Mouse (Mus musculus): ENCODE data around the gene Actr8. TPM values are rescaled to one million over a fixed set of nuclear protein-coding genes. Genes with fewer than 3 reads are reported as not detected.

Gene Actr8
- total and polyA plus RNA-seq, 3 experiments = 10.6 to 57.0 (median 55.7) TPM

DNA sequence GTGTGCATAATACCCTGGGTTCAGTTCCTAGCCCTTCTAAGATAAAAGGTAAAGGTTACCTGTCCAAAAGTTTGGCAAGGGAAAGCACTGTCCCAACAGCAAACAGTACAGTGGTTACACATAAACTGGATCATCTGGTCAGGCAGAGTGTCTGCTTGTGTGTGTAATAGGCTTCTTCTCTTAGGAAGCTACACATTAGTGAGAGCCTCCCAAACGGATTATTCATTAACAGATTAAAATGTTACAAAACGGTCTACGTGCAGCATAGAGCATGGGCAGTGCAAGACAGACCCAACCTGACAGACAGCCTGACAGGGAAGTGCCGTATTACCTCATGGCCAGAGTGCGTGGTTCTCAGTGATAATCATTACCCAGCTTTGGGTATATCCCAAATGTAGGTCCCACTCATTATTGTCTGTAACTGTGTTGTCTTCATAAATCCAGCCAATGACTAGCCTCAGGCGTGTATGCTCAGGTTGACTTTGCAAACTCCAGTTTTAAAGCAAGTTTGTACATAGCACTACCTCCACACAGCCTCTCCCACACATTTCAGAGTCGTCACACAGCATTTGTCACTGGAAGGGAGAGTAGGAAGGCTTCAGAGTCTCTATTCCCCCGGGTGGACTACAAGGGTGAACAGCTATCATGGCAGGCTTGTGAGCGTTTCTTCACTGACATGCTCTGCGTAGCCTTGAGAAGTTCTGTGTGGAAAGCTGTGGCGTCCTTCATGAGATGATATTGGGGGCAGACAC is 18.0 kb downstream of the Actr8 start:
- DNase-seq = no peak

DNA sequence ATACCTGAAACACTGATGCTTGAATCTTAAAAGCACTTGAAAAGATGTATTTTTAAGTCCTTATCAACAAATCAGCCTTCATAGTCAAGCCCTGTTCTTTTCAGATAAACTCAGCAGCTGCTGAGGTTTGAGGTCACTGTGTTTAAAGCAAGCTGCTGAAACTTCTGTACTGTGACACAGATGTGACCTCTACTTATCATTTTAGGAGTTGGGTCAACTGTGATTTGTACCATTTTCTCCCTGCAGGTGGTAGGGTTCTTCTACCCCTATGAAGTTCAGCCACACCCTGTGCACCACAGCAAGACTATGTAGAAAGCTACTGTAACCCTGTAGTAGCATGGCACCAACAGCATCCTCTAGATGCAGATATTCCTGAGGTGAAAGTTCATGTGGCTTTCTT is 19.2 kb downstream of the Actr8 start:
- DNase-seq = no peak

DNA sequence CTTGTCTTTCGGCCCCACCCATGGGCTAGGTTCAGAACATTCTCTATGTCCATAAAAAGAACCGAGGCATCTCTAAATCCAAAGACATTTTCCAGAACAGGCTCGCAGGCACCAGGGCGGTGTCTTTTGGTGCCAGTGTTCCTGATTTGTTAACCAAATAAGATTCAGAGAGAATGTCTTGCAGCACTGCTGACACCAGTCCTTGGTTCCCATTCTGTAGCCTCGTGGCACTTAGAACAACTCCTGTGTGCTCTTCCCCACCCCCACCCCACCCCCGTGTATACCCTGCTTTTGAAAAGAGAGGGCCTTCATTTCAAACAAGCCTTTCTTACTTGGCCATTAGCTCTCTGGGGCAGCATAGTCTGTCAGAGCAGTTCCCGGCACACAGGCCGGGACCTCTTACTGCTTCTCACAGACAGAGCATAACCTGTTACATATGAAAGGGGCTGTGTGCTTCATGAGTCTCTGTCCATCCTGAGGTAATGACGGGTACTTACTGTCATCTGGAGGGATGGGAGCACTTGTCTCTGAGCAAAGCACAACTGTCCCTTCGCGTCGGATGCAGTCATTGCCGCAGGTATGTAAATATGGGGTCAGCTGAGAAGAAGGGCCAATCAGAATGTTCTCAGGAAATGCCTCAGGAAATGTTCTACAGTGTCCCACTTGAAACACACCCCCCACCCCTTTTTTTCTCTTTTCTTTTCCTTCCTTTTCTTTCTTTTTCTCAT is 20.8 kb downstream of the Actr8 start:
- no peak for DNase-seq

DNA sequence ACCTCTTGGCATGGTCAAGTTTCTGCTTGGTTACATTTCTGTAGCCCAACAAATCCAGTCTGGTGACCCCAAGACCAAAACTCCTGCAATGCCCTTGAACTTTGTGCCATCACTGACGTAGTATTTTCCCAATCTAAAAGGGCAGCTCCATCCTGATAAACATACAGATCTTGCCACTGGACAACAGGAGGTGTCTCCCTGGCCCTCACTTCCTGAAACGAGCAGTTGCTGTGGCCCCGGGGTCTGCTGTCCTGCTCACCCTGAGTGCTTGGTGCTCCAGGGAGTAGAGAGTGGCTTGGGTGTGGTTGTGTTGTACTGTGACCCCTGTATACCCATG is 21.3 kb downstream of the Actr8 start:
- no peak for DNase-seq

- peak; percentile 85 for DNase-seq
These were observed 30.8 kb downstream of the Actr8 start, which contains the start of the genes Il17rb and Chdh for GRCm38 (mm10) chr14:30008733-30009575. Gene Il17rb (minus strand): TSS chr14:30008896. Gene Chdh (plus strand): TSS chr14:30009023.

- peak; percentile 50 for DNase-seq
These were observed 31.9 kb downstream of the Actr8 start for GRCm38 (mm10) chr14:30009864-30010560.

GRCm38 (mm10) chr14:30011886-30012560 is 33.9 kb downstream of the Actr8 start:
- peak; percentile 51 for DNase-seq

GRCm38 (mm10) chr14:30014487-30014886 is 36.4 kb downstream of the Actr8 start:
- DNase-seq = no peak

- no peak for DNase-seq
These were observed 36.9 kb downstream of the Actr8 start for GRCm38 (mm10) chr14:30015008-30015407.

DNA sequence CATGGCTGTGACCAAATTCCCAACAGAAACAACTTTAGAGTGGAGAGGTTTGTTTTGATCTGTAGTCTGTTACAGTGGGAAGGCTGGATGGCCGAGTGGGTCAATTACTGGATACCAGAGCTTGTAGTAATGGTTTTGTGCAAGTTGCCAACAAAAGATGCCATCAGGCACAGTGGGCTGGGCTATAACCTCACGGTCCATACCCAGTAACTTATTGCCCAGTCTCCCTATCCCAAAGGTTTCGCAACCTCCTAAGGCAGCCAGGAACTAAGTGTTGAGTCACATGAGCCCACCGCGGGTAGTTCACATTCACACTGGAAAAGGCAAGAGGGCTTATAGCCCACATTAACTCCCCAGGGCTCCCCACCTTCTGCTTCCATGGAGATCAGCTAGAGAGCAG is 38.5 kb downstream of the Actr8 start:
- DNase-seq = no peak

GRCm38 (mm10) chr14:30017794-30018462 is 39.8 kb downstream of the Actr8 start:
- no peak for DNase-seq

DNA sequence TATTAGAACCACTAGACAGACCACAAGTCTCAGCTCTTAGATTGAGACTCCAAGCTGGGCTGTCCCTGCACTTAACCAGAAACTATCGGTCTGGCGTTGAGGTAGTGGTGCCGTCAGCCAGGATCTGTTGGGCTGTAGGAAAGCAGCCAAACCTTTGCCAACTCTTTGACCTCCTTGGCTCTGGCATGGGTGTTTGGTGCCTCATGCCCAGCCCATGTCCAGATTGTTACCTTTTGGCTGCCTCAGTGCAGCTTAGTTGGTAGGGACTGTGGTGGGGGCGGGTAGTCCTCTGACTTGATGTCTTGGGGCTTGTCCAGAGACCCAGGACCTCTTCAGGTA is 40.3 kb downstream of the Actr8 start:
- DNase-seq = peak; percentile 35

GRCm38 (mm10) chr14:30018846-30019245 is 40.7 kb downstream of the Actr8 start:
- DNase-seq = no peak

DNA sequence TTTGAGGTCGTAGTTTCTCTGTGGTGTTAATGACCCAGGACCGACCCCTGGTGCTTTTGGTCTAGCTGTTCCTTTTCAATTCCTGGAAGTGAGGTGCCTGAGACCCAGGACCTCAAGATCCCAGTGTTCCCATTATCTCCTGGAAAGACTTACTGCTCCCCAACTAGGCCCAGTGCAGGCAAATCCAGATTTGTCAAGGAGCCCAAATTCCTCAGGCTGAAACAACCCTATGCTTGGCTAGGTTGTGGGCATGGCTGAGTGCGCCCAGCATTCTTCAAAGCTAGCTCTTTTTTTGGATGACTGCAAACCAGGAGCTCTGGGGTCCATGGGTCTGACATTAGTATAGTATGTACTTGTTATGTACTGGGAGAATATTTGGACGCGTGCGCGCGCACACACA is 41.2 kb downstream of the Actr8 start:
- DNase-seq = no peak

GRCm38 (mm10) chr14:30019792-30020575 is 41.8 kb downstream of the Actr8 start:
- DNase-seq = no peak

- DNase-seq = no peak
These were observed 44.3 kb downstream of the Actr8 start for GRCm38 (mm10) chr14:30022471-30022870.

GRCm38 (mm10) chr14:30024387-30024786 is 46.2 kb downstream of the Actr8 start:
- DNase-seq = no peak

DNA sequence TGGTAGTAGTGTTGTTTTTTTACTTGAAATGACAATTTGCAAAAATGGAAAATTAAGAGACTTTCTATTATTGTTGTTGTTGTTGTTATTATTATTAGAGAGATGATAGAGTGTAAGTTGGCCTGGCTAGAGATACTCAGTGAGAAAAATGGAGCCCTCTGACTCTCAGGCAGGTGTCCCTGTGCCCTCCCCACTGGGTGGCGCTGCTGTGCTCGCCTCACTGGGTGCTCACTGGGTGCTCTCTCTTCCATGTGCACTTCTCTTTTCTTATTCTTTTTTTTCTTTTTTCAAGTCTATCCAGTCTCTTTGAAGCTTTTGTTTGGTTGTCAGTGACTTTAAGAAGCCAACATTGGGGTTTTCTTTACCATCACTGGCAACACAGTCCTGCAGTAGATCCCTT is 49.2 kb downstream of the Actr8 start:
- no peak for DNase-seq

DNA sequence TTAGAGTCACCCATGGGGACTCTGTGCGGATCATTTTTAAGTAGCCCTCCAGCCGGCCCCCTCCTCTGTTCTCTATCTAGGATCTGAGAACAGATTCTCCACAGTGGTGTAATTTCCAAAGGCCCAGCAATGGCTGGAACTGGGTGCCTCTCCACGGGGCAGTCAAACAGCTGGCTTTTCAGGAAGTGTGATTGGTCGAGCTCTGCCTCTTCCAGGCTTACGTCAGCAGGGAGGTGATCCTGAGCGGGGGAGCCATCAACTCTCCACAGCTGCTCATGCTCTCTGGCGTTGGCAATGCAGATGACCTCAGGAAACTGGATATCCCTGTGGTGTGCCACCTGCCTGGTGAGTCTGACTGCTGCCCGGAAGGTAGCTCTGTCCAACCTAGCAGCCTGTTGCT is 55.3 kb downstream of the Actr8 start:
- no peak for DNase-seq

DNA sequence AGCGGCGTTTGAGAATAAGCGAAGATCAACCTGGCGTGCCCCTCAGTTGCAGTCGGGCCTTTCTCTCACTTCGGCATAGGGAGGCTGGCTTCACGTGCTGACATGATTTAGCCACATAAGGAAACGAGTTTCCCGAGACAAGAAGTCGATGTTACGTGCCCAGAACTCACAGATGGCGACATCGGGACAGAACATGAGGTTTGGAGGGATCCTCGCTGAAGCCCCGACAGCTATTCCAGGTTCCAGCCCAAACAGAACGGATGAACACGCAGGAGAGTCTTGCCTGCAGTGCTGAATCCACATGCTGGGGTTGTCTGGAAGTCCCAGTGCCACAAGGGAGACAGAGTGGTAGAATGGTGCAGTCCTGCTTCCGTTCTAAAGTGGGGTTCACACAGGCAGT is 60.3 kb downstream of the Actr8 start:
- no peak for DNase-seq

Measured in adrenal gland, adult 2 months (tissue).